Mouse (Mus musculus): ENCODE results near the gene Fnip1. TPM values are rescaled to one million over a fixed set of nuclear protein-coding genes. Genes with fewer than 3 reads are reported as not detected.

Gene Fnip1
- polyA plus RNA-seq (2017; shearing (Covaris generic)): 10.7 TPM

DNA sequence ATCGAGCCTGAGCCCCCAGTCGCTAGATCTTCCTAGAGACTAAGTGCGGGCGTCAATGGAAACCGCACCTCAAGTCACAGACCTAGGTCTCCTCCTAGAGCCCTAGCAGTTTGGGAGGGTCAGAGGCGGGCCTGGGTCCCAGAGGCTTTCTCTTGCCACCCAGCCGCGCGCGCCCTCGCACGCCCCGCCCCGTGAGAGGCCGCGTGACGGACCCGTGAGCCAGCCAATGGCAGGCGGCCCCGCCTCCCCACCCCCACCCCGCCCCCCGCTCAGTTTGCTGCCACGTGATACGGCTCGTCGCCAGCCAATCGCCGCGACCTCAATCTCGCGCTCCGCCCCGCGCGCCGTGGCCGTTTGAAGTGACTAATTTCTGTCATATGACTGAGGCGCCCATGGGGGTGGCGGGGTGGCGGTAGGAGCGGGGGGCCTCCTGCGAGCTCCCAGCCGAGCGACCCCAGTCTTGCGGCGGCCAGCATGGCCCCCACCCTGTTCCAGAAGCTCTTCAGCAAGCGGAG is at the start of gene Fnip1:
Gene Fnip1 (plus strand): TSS at position 377 of the 515 bp plus-strand sequence.

DNA sequence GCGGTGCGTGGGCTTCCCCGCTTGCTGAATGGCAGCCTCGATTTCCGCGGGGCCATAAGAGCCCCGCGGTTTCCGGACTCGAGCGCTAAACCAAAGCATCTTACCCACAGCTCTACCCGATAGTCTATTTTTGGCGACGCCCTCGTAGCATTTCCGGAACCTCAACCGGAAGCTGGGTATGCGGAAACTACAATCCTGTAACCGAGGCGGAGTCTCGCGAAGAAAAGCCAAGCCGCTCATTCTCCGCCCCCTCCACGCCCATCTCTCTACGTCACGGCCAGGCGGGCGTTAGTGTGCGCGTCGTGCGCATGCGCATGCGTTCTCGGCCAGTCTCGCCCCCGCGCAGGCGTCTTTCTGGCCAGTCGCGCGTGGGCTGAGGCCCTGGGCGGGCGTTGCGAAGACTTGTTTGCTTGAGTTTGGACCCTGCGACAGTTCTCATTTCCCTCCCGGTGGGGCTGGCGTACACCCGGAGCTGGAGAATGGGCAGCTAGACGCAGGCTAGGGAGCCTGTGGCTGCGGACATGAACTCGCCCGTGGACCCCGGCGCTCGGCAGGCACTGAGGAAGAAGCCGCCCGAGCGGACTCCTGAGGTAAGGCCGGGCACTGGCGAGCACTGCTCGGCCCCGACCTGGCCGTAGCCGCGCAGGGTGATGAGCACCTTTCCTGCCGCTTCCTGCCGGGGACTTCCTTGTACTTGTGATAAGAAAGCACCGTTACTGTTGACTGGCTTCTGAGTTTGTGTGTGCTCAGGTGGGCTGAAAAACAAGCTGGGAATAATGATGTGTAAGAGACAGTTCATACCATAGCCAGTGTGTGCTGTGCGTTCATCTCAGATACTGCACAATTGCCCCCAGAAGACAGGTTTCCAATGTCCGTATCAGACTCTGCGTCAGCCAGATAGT is 84.8 kb downstream of the Fnip1 start, which contains the start of gene Rapgef6:
Gene Rapgef6 (plus strand): TSS at position 319 of the 902 bp plus-strand sequence.

Other genes starting within 250 kb of the Fnip1 start
- gene Csf2, start 188.5 kb upstream of the Fnip1 start, polyA plus RNA-seq (2017; shearing (Covaris generic)): 0.62 TPM
- not detected for gene Il3, start 170.9 kb upstream of the Fnip1 start, polyA plus RNA-seq (2017; shearing (Covaris generic))
- gene Acsl6, start 134.4 kb upstream of the Fnip1 start, polyA plus RNA-seq (2017; shearing (Covaris generic)): not detected
- gene Meikin, start 67.5 kb upstream of the Fnip1 start, polyA plus RNA-seq (2017; shearing (Covaris generic)): not detected
- 312 TPM for gene Rapgef6, start 84.6 kb downstream of the Fnip1 start, polyA plus RNA-seq (2017; shearing (Covaris generic))